Mouse (Mus musculus): ENCODE data around the gene Ankrd45. TPM values are rescaled to one million over a fixed set of nuclear protein-coding genes. Genes with fewer than 3 reads are reported as not detected.

Ankrd45 gene
- polyA plus RNA-seq, 1 experiment from 2014 or later, result not detected

GRCm38 (mm10) chr1:161147888-161148287 lies 5.4 kb downstream of the Ankrd45 start:
- H3K4me3 ChIP-seq (ENCODE audit: low read depth, low read length), result no peak overlapping the region
- 61% methylated on average over 2 of the region's 2 CpGs for WGBS (ENCODE audit: insufficient replicate concordance)
- no peak for ATAC-seq

GRCm38 (mm10) chr1:161151098-161151497 lies 8.6 kb downstream of the Ankrd45 start:
- Histone ChIP-seq H3K27ac (ENCODE audit: low read depth) (no peak overlapping the region), H3K4me2 (ENCODE audit: low read depth, low read length) (no peak overlapping the region; the same call in 1 of the 2 replicates), H3K27me3 (ENCODE audit: insufficient read depth, low read length) (no peaks in the 10 kb centered on the region), H3K4me3 (ENCODE audit: low read depth, low read length) (no peak overlapping the region), H3K9me3 (ENCODE audit: low read length) (no peaks in the 10 kb centered on the region), H3K9ac (replicated peaks) (no peak overlapping the region), H3K36me3 (replicated peaks; ENCODE audit: insufficient read depth, low read length) (no peaks in the 10 kb centered on the region), H3K4me1 (ENCODE audit: insufficient read depth) (0 out of 2 replicates have a peak, but pooled peaks cover 2% of the 10 kb centered on the region)
- peak; percentile 63 for ATAC-seq
- no peak for DNase-seq
- WGBS (ENCODE audit: insufficient replicate concordance), result 58% methylated on average over 6 of the region's 6 CpGs
- TF ChIP-seq EP300 (IDR thresholded peaks at IDR 0.05; ENCODE audit: low read depth), result no peak
- TF ChIP-seq CTCF (IDR thresholded peaks at IDR 0.05; ENCODE audit: low read depth), result no peak

More at GRCm38 (mm10) chr1:161147888-161148287, 5.4 kb downstream of the Ankrd45 start:
- Histone ChIP-seq H3K9me3 (ENCODE audit: low read length) (no peaks in the 10 kb centered on the region), H3K9ac (replicated peaks) (no peak overlapping the region), H3K27me3 (ENCODE audit: insufficient read depth, low read length) (0 out of 2 replicates have a peak, but pooled peaks cover 3% of the 10 kb centered on the region), H3K27ac (ENCODE audit: low read depth) (no peak overlapping the region), H3K36me3 (replicated peaks; ENCODE audit: insufficient read depth, low read length) (no peaks in the 10 kb centered on the region), H3K4me1 (ENCODE audit: insufficient read depth) (0 out of 2 replicates have a peak, but pooled peaks cover 2% of the 10 kb centered on the region), H3K4me2 (ENCODE audit: low read depth, low read length) (no peak overlapping the region)
- TF ChIP-seq EP300 (IDR thresholded peaks at IDR 0.05; ENCODE audit: low read depth) (no peak), CTCF (IDR thresholded peaks at IDR 0.05; ENCODE audit: low read depth) (no peak)
- no peak for DNase-seq

- Histone ChIP-seq H3K4me3 (ENCODE audit: low read depth, low read length) (no peak overlapping the region), H3K9me3 (ENCODE audit: low read length) (no peaks in the 10 kb centered on the region), H3K36me3 (replicated peaks; ENCODE audit: insufficient read depth, low read length) (no peaks in the 10 kb centered on the region), H3K9ac (replicated peaks) (no peak overlapping the region), H3K4me1 (ENCODE audit: insufficient read depth) (no peaks in the 10 kb centered on the region), H3K27me3 (ENCODE audit: insufficient read depth, low read length) (no peaks in the 10 kb centered on the region), H3K27ac (ENCODE audit: low read depth) (no peak overlapping the region), H3K4me2 (ENCODE audit: low read depth, low read length) (no peak overlapping the region)
- no peak for DNase-seq
- 67% methylated on average over 10 of the region's 10 CpGs for WGBS (ENCODE audit: insufficient replicate concordance)
- TF ChIP-seq EP300 (IDR thresholded peaks at IDR 0.05; ENCODE audit: low read depth) (no peak), CTCF (IDR thresholded peaks at IDR 0.05; ENCODE audit: low read depth) (no peak)
- ATAC-seq, result no peak
Measured at GRCm38 (mm10) chr1:161156546-161156945, 14.1 kb downstream of the Ankrd45 start.

GRCm38 (mm10) chr1:161159214-161159613 lies 16.7 kb downstream of the Ankrd45 start, which contains the start of gene Tex50:
TSS of gene Tex50 (minus strand) at chr1:161159314.
- no peak for TF ChIP-seq CTCF (IDR thresholded peaks at IDR 0.05; ENCODE audit: low read depth)
- no peak for TF ChIP-seq EP300 (IDR thresholded peaks at IDR 0.05; ENCODE audit: low read depth)
- DNase-seq (no peak), ATAC-seq (no peak)
- no peaks in the 10 kb centered on the region for H3K4me1 ChIP-seq (ENCODE audit: insufficient read depth)
- no peak within 1 kb of the TSS for H3K4me3 ChIP-seq (ENCODE audit: low read depth, low read length)
- no peaks in the 10 kb centered on the region for H3K36me3 ChIP-seq (replicated peaks; ENCODE audit: insufficient read depth, low read length)
- no peak within 1 kb of the TSS for H3K4me2 ChIP-seq (ENCODE audit: low read depth, low read length)
- 74% methylated on average over 3 of the region's 3 CpGs for WGBS (ENCODE audit: insufficient replicate concordance)
- no peaks in the 10 kb centered on the region for H3K27me3 ChIP-seq (ENCODE audit: insufficient read depth, low read length)
- no peak within 1 kb of the TSS for H3K27ac ChIP-seq (ENCODE audit: low read depth)
- no peak within 1 kb of the TSS for H3K9ac ChIP-seq (replicated peaks)
- no peaks in the 10 kb centered on the region for H3K9me3 ChIP-seq (ENCODE audit: low read length)

GRCm38 (mm10) chr1:161160266-161160665 lies 17.8 kb downstream of the Ankrd45 start:
- WGBS (ENCODE audit: insufficient replicate concordance), result 35% methylated on average over 4 of the region's 4 CpGs
- H3K9ac ChIP-seq (replicated peaks), result no peak overlapping the region
- TF ChIP-seq EP300 (IDR thresholded peaks at IDR 0.05; ENCODE audit: low read depth) (no peak), CTCF (IDR thresholded peaks at IDR 0.05; ENCODE audit: low read depth) (no peak)
- H3K27me3 ChIP-seq (ENCODE audit: insufficient read depth, low read length), result no peaks in the 10 kb centered on the region
- no peaks in the 10 kb centered on the region for H3K36me3 ChIP-seq (replicated peaks; ENCODE audit: insufficient read depth, low read length)
- no peaks in the 10 kb centered on the region for H3K9me3 ChIP-seq (ENCODE audit: low read length)
- no peak for DNase-seq
- no peak for ATAC-seq
- no peaks in the 10 kb centered on the region for H3K4me1 ChIP-seq (ENCODE audit: insufficient read depth)
- no peak overlapping the region for H3K4me2 ChIP-seq (ENCODE audit: low read depth, low read length)
- H3K4me3 ChIP-seq (ENCODE audit: low read depth, low read length), result no peak overlapping the region
- no peak overlapping the region for H3K27ac ChIP-seq (ENCODE audit: low read depth)

GRCm38 (mm10) chr1:161170651-161171050 lies 28.2 kb downstream of the Ankrd45 start:
- TF ChIP-seq CTCF (IDR thresholded peaks at IDR 0.05; ENCODE audit: low read depth) (peak; percentile 87), EP300 (IDR thresholded peaks at IDR 0.05; ENCODE audit: low read depth) (no peak)
- Histone ChIP-seq H3K4me1 (ENCODE audit: insufficient read depth) (no peaks in the 10 kb centered on the region), H3K4me3 (ENCODE audit: low read depth, low read length) (peak overlapping the region; percentile 58), H3K9me3 (ENCODE audit: low read length) (no peaks in the 10 kb centered on the region), H3K36me3 (replicated peaks; ENCODE audit: insufficient read depth, low read length) (no peaks in the 10 kb centered on the region), H3K9ac (replicated peaks) (peak overlapping the region; percentile 61), H3K27ac (ENCODE audit: low read depth) (no peak overlapping the region), H3K27me3 (ENCODE audit: insufficient read depth, low read length) (peaks cover 17% of the 10 kb centered on the region; the same call in 1 of the 2 replicates), H3K4me2 (ENCODE audit: low read depth, low read length) (peak overlapping the region; percentile 83)
- 2% methylated on average over 40 of the region's 40 CpGs for WGBS (ENCODE audit: insufficient replicate concordance)
- peak; percentile 85 for DNase-seq
- peak; percentile 96 for ATAC-seq
